18 mouse cellular contexts compared by ENCODE assay signal in the genomic region with DNA sequence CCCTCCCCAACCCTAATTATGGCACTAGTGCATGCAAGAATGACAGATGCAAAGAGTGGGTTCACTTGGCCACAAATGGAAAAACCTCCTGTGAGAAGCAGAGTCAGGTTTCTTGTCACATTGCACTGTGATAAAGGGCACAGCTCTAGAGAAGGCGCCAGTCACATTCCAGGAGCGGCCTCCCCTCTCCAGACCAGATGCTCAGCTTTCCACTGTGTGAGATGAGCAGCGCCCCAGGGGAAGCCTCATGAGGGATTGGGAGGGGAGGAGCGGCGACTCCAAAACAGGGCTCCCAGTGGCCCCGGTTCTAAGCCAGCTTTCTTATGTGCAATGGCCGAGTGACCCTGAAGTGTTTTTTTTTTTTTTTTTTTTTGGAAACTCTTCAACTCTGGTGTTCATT. TPM values are rescaled to one million over a fixed set of nuclear protein-coding genes. Genes with fewer than 3 reads are reported as not detected.
DNase-seq lines count a peak whose midpoint lies in the region.
"Had no signal": no experiment of that assay in that cellular context is flagged by ENCODE, and none has a peak within 500 bp of the region (broad histone marks: within the 10 kb centered on the region; RNA-seq: fewer than 3 reads in every experiment).

No protein-coding gene starts in this region.

- H3K9me3 ChIP-seq in heart, embryonic 10.5 days, result no peaks in the 10 kb centered on the region
- H3K9me3 ChIP-seq: limb, embryonic 12.5 days; midbrain, embryonic 13.5 days had no signal

- peak; percentile 86 for DNase-seq in heart, embryonic 10.5 days (ENCODE audit: low spot score)
- no peak for DNase-seq in heart, postnatal 25 days (ENCODE audit: low spot score)
- peak; percentile 13 for DNase-seq in left cerebral cortex, postnatal 4 days
- no peak for DNase-seq in left cerebral cortex, postnatal 25 days (ENCODE audit: low spot score in 2 of 2)
- DNase-seq in embryo, embryonic 11.5 days (ENCODE audit: low read depth, low spot score), result peak; percentile 38
- peak; percentile 73 for DNase-seq in mesoderm, embryonic 11.5 days (ENCODE audit: low read depth, low spot score)
- DNase-seq in adrenal gland, postnatal 14 days, result no peak
- DNase-seq in ovary, postnatal 14 days (ENCODE audit: low spot score), result no peak
- DNase-seq: B cell, adult 2 months; cerebellum, adult 2 months; gastrocnemius, adult 2 months; lung, postnatal 10 days; spleen, adult 18-20 months; thymus, adult 2 months had no signal

- H3K27me3 ChIP-seq in heart, embryonic 10.5 days (ENCODE audit: insufficient read depth, poor library complexity, severe bottlenecking), result no peaks in the 10 kb centered on the region
- H3K27me3 ChIP-seq: midbrain, embryonic 13.5 days had no signal

- no peaks in the 10 kb centered on the region for H3K36me3 ChIP-seq in heart, embryonic 10.5 days
- H3K36me3 ChIP-seq: limb, embryonic 12.5 days; midbrain, embryonic 13.5 days had no signal

- H3K4me3 ChIP-seq in heart, embryonic 10.5 days, result no peak overlapping the region; the same call in 1 of the 2 replicates
- H3K4me3 ChIP-seq: erythroblast, embryonic 14.5 days; gastrocnemius, adult 2 months; limb, embryonic 12.5 days; midbrain, embryonic 13.5 days had no signal

- intact Hi-C loops in heart, postnatal 25 days (cut with DNase I), result no loop called here
- intact Hi-C loops in left cerebral cortex, postnatal 4 days (cut with DNase I), result no loop called here
- intact Hi-C loops in left cerebral cortex, postnatal 25 days (cut with DNase I), result no loop called here

- 5% methylated on average over 7 of the region's 7 CpGs for WGBS in heart, embryonic 10.5 days

- 0 out of 2 replicates have a peak overlapping the region, but pooled peaks have one; percentile 53 for H3K27ac ChIP-seq in heart, embryonic 10.5 days
- H3K27ac ChIP-seq: gastrocnemius, adult 2 months; limb, embryonic 12.5 days; midbrain, embryonic 13.5 days had no signal

- peaks cover 11% of the 10 kb centered on the region; the same call in 1 of the 2 replicates for H3K4me1 ChIP-seq in heart, embryonic 10.5 days
- H3K4me1 ChIP-seq: limb, embryonic 12.5 days; midbrain, embryonic 13.5 days had no signal

RNA-seq across cellular contexts. Expression of a gene that starts 11.5 kb away (rescaled TPM):
- 0.15 and 0.34 TPM in 2 replicates for polyA plus RNA-seq in heart, embryonic 10.5 days (2016; fragmentation: Nextera tagmentation; extraction: Ambion mirVana)
- under 1 TPM; 0.31 to 0.49 TPM for total RNA-seq in heart, postnatal 25 days (2021)
- under 1 TPM; 0.50 TPM for total RNA-seq in left cerebral cortex, postnatal 4 days (2021)
- total RNA-seq in left cerebral cortex, postnatal 25 days (2021), result under 1 TPM; 0.32 to 0.78 TPM
- 0.22 and 0.56 TPM in 2 replicates for total RNA-seq in adrenal gland, postnatal 14 days (2021)
- polyA plus RNA-seq: erythroblast, embryonic 14.5 days; intestine, embryonic 14.5 days had no signal

RNA-seq across cellular contexts. Expression of a gene that starts 47.2 kb away (rescaled TPM):
- 11.4 and 11.9 TPM in 2 replicates for polyA plus RNA-seq in heart, embryonic 10.5 days (2016; fragmentation: Nextera tagmentation; extraction: Ambion mirVana)
- under 1 TPM; 0.39 to 0.49 TPM for total RNA-seq in heart, postnatal 25 days (2021)
- total RNA-seq in left cerebral cortex, postnatal 4 days (2021), result 10 to 100 TPM; 16.8 to 25.3 TPM
- total RNA-seq in left cerebral cortex, postnatal 25 days (2021), result 10 to 100 TPM; 23.3 to 23.6 TPM
- 13.4 and 21.1 TPM in 2 replicates for total RNA-seq in adrenal gland, postnatal 14 days (2021)

RNA-seq across cellular contexts. Expression of a gene that starts 49.3 kb away (rescaled TPM):
- 223 and 344 TPM in 2 replicates for polyA plus RNA-seq in heart, embryonic 10.5 days (2016; fragmentation: Nextera tagmentation; extraction: Ambion mirVana)
- 100 to 1,000 TPM; 830 to 856 TPM for total RNA-seq in heart, postnatal 25 days (2021)
- 100 to 1,000 TPM; 101 to 107 TPM for total RNA-seq in left cerebral cortex, postnatal 4 days (2021)
- total RNA-seq in left cerebral cortex, postnatal 25 days (2021), result 100 to 1,000 TPM; 150 to 152 TPM
- 359 and 361 TPM in 2 replicates for total RNA-seq in adrenal gland, postnatal 14 days (2021)

RNA-seq across cellular contexts. Expression of a gene that starts 49.3 kb away (rescaled TPM):
- 410 and 531 TPM in 2 replicates for polyA plus RNA-seq in heart, embryonic 10.5 days (2016; fragmentation: Nextera tagmentation; extraction: Ambion mirVana)
- 100 to 1,000 TPM; 356 to 385 TPM for total RNA-seq in heart, postnatal 25 days (2021)
- 100 to 1,000 TPM; 705 to 714 TPM for total RNA-seq in left cerebral cortex, postnatal 4 days (2021)
- total RNA-seq in left cerebral cortex, postnatal 25 days (2021), result 100 to 1,000 TPM; 333 TPM
- 615 and 729 TPM in 2 replicates for total RNA-seq in adrenal gland, postnatal 14 days (2021)

Comparison
In these comparisons a context has a peak if more than half of its experiments do, and no peak if none do; other contexts are left out.
1. DNase-seq: peak in heart, embryonic 10.5 days (single experiment), left cerebral cortex, postnatal 4 days (single experiment), embryo, embryonic 11.5 days (single experiment) and mesoderm, embryonic 11.5 days (single experiment); none in heart, postnatal 25 days (single experiment), left cerebral cortex, postnatal 25 days (0 of 2), adrenal gland, postnatal 14 days (single experiment) and ovary, postnatal 14 days (single experiment).